ENCODE assay signal across 15 mouse cellular contexts in the genomic region with DNA sequence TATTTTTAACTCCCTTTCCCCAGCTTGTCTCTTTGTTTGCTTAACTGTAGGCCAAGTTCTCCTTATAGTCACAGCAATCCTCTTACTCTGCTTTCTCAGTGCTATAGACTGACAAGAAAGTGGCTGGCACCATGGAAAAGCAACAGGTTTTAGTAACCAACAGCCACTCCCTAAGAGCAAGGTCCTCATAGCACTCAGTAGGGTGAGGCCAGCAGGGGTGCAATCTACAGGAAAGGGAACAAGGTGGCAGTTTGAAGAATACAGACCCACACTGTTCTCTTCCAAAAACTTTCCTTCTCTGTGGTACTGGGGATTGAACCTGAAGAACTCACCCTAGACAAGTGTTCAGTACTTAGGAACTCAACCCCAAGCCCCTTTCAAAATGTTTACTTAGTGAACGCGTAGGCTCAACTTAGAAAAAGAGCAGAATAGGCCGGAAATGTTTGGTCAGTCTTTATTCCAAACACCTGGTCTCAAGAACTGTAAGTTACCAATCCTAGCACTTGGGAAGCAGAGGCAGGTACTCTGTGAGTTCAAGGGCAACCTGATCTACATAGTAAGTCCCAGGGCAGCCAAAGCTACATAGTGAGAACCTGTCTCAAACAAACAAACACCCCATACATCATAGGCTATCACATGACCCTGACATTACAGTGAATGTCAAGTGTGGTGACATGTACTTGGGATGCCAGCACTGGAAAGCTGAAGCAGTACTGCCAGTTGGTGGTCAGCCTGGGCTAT.
"Had no signal": no experiment of that assay in that cellular context is flagged by ENCODE, and none has a peak within 500 bp of the region (broad histone marks: within the 10 kb centered on the region; RNA-seq: fewer than 3 reads in every experiment).

No protein-coding gene starts in this region.

- H3K27me3 ChIP-seq: limb, embryonic 12.5 days; liver, embryonic 13.5 days; midbrain, embryonic 13.5 days; neural tube, embryonic 15.5 days had no signal

- H3K27ac ChIP-seq: layer of hippocampus, adult 2 months; limb, embryonic 12.5 days; liver, embryonic 13.5 days; midbrain, embryonic 13.5 days; neural tube, embryonic 15.5 days had no signal

- H3K4me2 ChIP-seq: limb, embryonic 12.5 days; liver, embryonic 13.5 days; midbrain, embryonic 13.5 days; neural tube, embryonic 15.5 days had no signal

- H3K4me1 ChIP-seq: limb, embryonic 12.5 days; liver, embryonic 13.5 days; midbrain, embryonic 13.5 days; neural tube, embryonic 15.5 days had no signal

- H3K9ac ChIP-seq: limb, embryonic 12.5 days; liver, embryonic 13.5 days; liver, postnatal 0 days; midbrain, embryonic 13.5 days; neural tube, embryonic 15.5 days had no signal

- DNase-seq: kidney, adult 11 months; kidney, adult 9 months; kidney, postnatal 10 days; kidney, postnatal 4 days; liver; liver, embryonic 13.5 days; liver, postnatal 0 days; lung, postnatal 14 days; right cerebral cortex, postnatal 4 days; thymus, adult 18-20 months; thymus, postnatal 14 days had no signal

- H3K9me3 ChIP-seq: limb, embryonic 12.5 days; liver, embryonic 13.5 days; midbrain, embryonic 13.5 days; neural tube, embryonic 15.5 days had no signal

- H3K4me3 ChIP-seq: layer of hippocampus, adult 2 months; limb, embryonic 12.5 days; liver, embryonic 13.5 days; midbrain, embryonic 13.5 days; neural tube, embryonic 15.5 days had no signal

- ATAC-seq: liver, postnatal 0 days; midbrain, embryonic 13.5 days had no signal
